Mouse (Mus musculus) lung, embryonic 16.5 days (tissue): ENCODE measurements around the gene Prr13. TPM values are rescaled to one million over a fixed set of nuclear protein-coding genes. Genes with fewer than 3 reads are reported as not detected.

Experiments used
- ATAC-seq: fragments of 200-750 bp; cut with Nextera tagmentation; 2 replicates; pipeline ENCODE4 v1.8.0; 2017; ENCODE audit warnings: low read depth, mild to moderate bottlenecking, moderate library complexity
- H3K27ac ChIP-seq: fragments of 300-500 bp; sonication (generic); 2 replicates; pipeline ENCODE4 v1.5.1; 2014; ENCODE audit warnings: mild to moderate bottlenecking, control low read depth, low read length
- H3K27me3 ChIP-seq: fragments of 300-500 bp; sonication (generic); 2 replicates; pipeline ENCODE4 v1.6.1; 2014; ENCODE audit warnings: low read depth, low read length, mixed read lengths; ENCODE audit not compliant: control insufficient read depth, insufficient read depth
- H3K36me3 ChIP-seq: fragments of 300-500 bp; sonication (generic); 2 replicates; pipeline ENCODE4 v1.6.1; 2014; ENCODE audit warnings: low read length; ENCODE audit not compliant: control insufficient read depth, insufficient read depth
- H3K4me1 ChIP-seq: fragments of 300-500 bp; sonication (generic); replicated peaks from 2 replicates; pipeline ENCODE4 v1.6.1; 2014; ENCODE audit warnings: low read length, mixed read lengths; ENCODE audit not compliant: control insufficient read depth, insufficient read depth
- H3K4me2 ChIP-seq: fragments of 300-500 bp; sonication (generic); 2 replicates; pipeline ENCODE4 v1.6.1; 2014; ENCODE audit warnings: low read depth, low read length, control low read depth
- H3K4me3 ChIP-seq: fragments of 300-500 bp; sonication (generic); 2 replicates; pipeline ENCODE4 v1.5.1; 2014; ENCODE audit warnings: mild to moderate bottlenecking, low read length, control low read depth
- H3K9ac ChIP-seq: fragments of 300-500 bp; sonication (generic); 2 replicates; pipeline ENCODE4 v1.6.1; 2014; ENCODE audit warnings: low read length, control low read depth
- H3K9me3 ChIP-seq: fragments of 300-500 bp; sonication (generic); 2 replicates; pipeline ENCODE4 v1.6.1; 2016; ENCODE audit warnings: low read length; ENCODE audit not compliant: control insufficient read depth
- WGBS: fragments of 180-500 bp; shearing (Covaris S2); extraction: QIAGEN DNeasy Blood & Tissue Kit; methylation state at CpG from one replicate; pipeline ENCODE4 v1.1.7; 2014; 5-methylcytosine and 5-hydroxymethylcytosine counted together
- polyA plus RNA-seq: library from polyadenylated mRNA; unstranded; fragments of >200 nt; fragmentation: Nextera tagmentation; extraction: Ambion mirVana; gene quantifications from 2 replicates; pipeline ENCODE4 v1.2.1, GENCODE M21; 2015

Prr13 gene
- polyA plus RNA-seq, 1 experiment from 2014 or later: 91.7 TPM

GRCm38 (mm10) chr15:102470183-102470604, 11.4 kb downstream of the Prr13 start, which contains the start of gene Pcbp2:
Pcbp2 (plus strand) TSS chr15:102470539.
- H3K9ac ChIP-seq: peak within 1 kb of the TSS; percentile 99
- ATAC-seq: peak; percentile 100
- H3K27ac ChIP-seq: peak within 1 kb of the TSS; percentile 99
- peak within 1 kb of the TSS; percentile 61 for H3K4me2 ChIP-seq
- H3K27me3 ChIP-seq: no peaks in the 10 kb centered on the region
- under 1% methylated on average over 30 of the region's 40 CpGs for WGBS
- peaks cover 12% of the 10 kb centered on the region for H3K36me3 ChIP-seq
- H3K4me1 ChIP-seq: peaks cover 5% of the 10 kb centered on the region
- no peaks in the 10 kb centered on the region for H3K9me3 ChIP-seq
- H3K4me3 ChIP-seq: peak within 1 kb of the TSS; percentile 95

DNA sequence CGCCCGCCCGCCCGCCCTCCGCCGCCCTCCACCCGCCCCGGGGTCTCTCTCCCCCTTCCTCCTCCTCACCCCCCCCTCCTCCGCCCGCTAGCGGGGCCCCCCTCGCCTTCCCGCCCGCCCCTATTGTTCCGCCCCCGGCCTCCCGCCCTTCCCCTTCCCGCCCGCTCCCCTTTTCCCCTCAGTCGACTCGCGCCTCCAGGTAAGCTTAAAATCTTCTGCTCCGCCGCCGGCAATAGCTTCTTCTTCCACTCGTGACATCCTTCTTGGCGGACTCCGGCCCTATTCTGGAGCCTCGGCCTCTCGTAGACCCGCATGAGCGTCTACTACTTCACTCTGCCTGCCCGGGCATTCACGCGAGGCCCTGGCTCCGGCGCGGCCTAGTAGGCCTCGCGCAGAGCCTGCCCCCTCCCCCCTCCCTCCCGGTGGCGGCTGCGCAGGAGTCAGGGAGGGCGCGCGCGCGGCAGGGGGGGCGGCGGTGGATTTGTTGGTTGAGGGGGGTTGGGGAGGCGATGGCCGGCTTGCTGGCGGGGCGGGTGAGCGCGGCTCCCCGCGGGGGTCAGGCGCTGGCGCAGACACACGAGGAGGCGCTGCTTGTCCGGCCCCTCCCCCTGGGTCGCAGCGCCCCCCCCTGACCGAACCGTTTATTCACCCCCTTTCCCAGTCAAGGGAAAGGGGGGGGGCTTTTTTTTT, 11.9 kb downstream of the Prr13 start:
- H3K36me3 ChIP-seq: peaks cover 15% of the 10 kb centered on the region
- ATAC-seq: peak; percentile 73
- under 1% methylated on average over 34 of the region's 67 CpGs for WGBS
- no peaks in the 10 kb centered on the region for H3K27me3 ChIP-seq
- peak overlapping the region; percentile 99 for H3K27ac ChIP-seq
- peak overlapping the region; percentile 99 for H3K9ac ChIP-seq
- H3K4me1 ChIP-seq: peaks cover 5% of the 10 kb centered on the region
- H3K4me2 ChIP-seq: peak overlapping the region; percentile 61
- H3K9me3 ChIP-seq: no peaks in the 10 kb centered on the region
- peak overlapping the region; percentile 95 for H3K4me3 ChIP-seq

DNA sequence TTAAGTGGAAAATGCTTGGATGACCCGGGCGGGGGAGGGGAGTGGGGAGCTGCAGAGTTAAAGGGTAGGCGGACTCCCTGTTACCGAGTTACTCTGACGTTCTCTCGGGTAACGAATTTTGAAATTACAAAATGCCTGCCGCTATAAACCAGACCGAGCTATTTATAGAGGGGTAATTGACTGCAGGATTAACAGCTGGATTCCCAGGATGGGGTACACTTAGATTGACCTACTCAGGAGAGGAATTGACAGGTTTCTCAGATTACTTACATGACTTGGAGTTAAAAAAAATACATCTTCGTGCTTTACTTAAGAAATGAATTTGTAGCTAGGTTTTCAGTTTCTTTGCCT, 12.4 kb downstream of the Prr13 start:
- 0% methylated on average over 10 of the region's 10 CpGs for WGBS
- Histone ChIP-seq H3K4me1 (peaks cover 5% of the 10 kb centered on the region), H3K9me3 (no peaks in the 10 kb centered on the region), H3K36me3 (peaks cover 20% of the 10 kb centered on the region), H3K4me2 (peak overlapping the region; percentile 61), H3K27me3 (no peaks in the 10 kb centered on the region), H3K4me3 (peak overlapping the region; percentile 95), H3K9ac (peak overlapping the region; percentile 99), H3K27ac (peak overlapping the region; percentile 99)
- no peak for ATAC-seq

GRCm38 (mm10) chr15:102471727-102472126, 12.9 kb downstream of the Prr13 start:
- peak overlapping the region; percentile 61 for H3K4me2 ChIP-seq
- H3K36me3 ChIP-seq: peaks cover 22% of the 10 kb centered on the region
- peak overlapping the region; percentile 95 for H3K4me3 ChIP-seq
- peaks cover 5% of the 10 kb centered on the region for H3K4me1 ChIP-seq
- no peaks in the 10 kb centered on the region for H3K27me3 ChIP-seq
- no peak for ATAC-seq
- no peak overlapping the region for H3K27ac ChIP-seq
- peak overlapping the region; percentile 42; the same call in 1 of the 2 replicates for H3K9ac ChIP-seq
- no peaks in the 10 kb centered on the region for H3K9me3 ChIP-seq

DNA sequence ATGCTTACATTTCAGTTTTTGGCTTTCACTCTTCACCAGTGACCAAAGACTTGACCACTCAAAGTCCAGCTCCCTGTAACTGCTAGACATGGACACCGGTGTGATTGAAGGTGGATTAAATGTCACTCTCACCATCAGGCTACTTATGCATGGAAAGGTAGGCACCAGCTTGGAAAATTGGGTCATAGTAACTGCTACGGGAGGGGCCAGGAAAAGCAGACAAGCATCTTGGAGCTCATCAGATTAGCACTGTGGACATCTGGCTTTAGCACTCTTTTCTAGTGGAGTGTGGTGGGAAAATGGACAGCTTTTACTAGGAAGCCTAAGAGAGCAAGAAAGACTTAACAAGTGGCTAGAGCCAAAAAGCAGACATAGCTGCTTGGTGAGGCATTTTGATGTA, 14.4 kb downstream of the Prr13 start:
- no peaks in the 10 kb centered on the region for H3K9me3 ChIP-seq
- H3K36me3 ChIP-seq: peaks cover 24% of the 10 kb centered on the region
- H3K4me1 ChIP-seq: peaks cover 5% of the 10 kb centered on the region
- no peak for ATAC-seq
- no peak overlapping the region for H3K4me2 ChIP-seq
- no peak overlapping the region for H3K4me3 ChIP-seq
- WGBS: 60% methylated on average over 2 of the region's 2 CpGs
- no peak overlapping the region for H3K27ac ChIP-seq
- no peak overlapping the region for H3K9ac ChIP-seq
- H3K27me3 ChIP-seq: no peaks in the 10 kb centered on the region

GRCm38 (mm10) chr15:102474520-102474919, 15.7 kb downstream of the Prr13 start:
- no peaks in the 10 kb centered on the region for H3K27me3 ChIP-seq
- peaks cover 5% of the 10 kb centered on the region for H3K4me1 ChIP-seq
- ATAC-seq: no peak
- no peak overlapping the region for H3K4me3 ChIP-seq
- H3K36me3 ChIP-seq: peaks cover 32% of the 10 kb centered on the region
- WGBS: 95% methylated on average over 2 of the region's 2 CpGs
- H3K4me2 ChIP-seq: no peak overlapping the region
- no peak overlapping the region for H3K9ac ChIP-seq
- H3K27ac ChIP-seq: no peak overlapping the region
- H3K9me3 ChIP-seq: no peaks in the 10 kb centered on the region

- no peak overlapping the region for H3K27ac ChIP-seq
Observed at GRCm38 (mm10) chr15:102483136-102483535, 24.3 kb downstream of the Prr13 start.

DNA sequence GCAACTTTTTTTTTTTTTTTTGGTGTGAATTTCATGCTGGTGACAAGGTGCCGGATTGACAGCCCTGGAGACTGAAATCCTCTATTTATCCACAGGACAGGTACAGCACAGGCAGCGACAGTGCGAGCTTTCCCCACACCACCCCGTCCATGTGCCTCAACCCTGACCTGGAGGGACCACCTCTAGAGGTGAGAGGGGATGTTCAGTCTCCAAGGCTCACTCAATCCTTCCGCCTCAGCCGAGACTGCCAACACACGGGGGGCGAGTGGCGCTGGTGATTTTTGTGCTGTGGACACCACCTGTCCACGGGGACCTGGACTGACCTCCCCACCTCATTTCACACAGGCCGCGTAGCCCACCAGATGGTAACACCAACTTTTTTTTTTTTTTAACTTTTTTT, 27.0 kb downstream of the Prr13 start:
- ATAC-seq: no peak
- no peaks in the 10 kb centered on the region for H3K4me1 ChIP-seq
- no peak overlapping the region for H3K9ac ChIP-seq
- H3K9me3 ChIP-seq: no peaks in the 10 kb centered on the region
- no peak overlapping the region for H3K4me3 ChIP-seq
- no peaks in the 10 kb centered on the region for H3K27me3 ChIP-seq
- H3K36me3 ChIP-seq: peaks cover 55% of the 10 kb centered on the region
- no peak overlapping the region for H3K27ac ChIP-seq
- H3K4me2 ChIP-seq: no peak overlapping the region
- 89% methylated on average over 12 of the region's 12 CpGs for WGBS

More at GRCm38 (mm10) chr15:102483136-102483535, 24.3 kb downstream of the Prr13 start:
- Histone ChIP-seq H3K4me1 (no peaks in the 10 kb centered on the region), H3K27me3 (no peaks in the 10 kb centered on the region), H3K9ac (no peak overlapping the region), H3K4me2 (no peak overlapping the region), H3K9me3 (no peaks in the 10 kb centered on the region), H3K36me3 (peaks cover 46% of the 10 kb centered on the region), H3K4me3 (no peak overlapping the region)
- no peak for ATAC-seq
- 86% methylated on average over 3 of the region's 3 CpGs for WGBS

- Histone ChIP-seq H3K9me3 (no peaks in the 10 kb centered on the region), H3K9ac (no peak overlapping the region), H3K27me3 (no peaks in the 10 kb centered on the region), H3K4me2 (no peak overlapping the region), H3K27ac (no peak overlapping the region), H3K4me1 (no peaks in the 10 kb centered on the region), H3K36me3 (peaks cover 58% of the 10 kb centered on the region), H3K4me3 (no peak overlapping the region)
- WGBS: 42% methylated on average over 1 of the region's 1 CpGs
- no peak for ATAC-seq
Observed at GRCm38 (mm10) chr15:102487664-102488063, 28.8 kb downstream of the Prr13 start.
